Mouse (Mus musculus) ES-E14 (cell line): ENCODE data around the gene Dock2. TPM values are rescaled to one million over a fixed set of nuclear protein-coding genes. Genes with fewer than 3 reads are reported as not detected.

Experiments
- DNase-seq: peaks from one replicate; pipeline ENCODE4 v3.0.0-alpha.2; 2013; ENCODE audit warnings: low read depth, low spot score
- H3K27ac ChIP-seq: 2 replicates; pipeline ENCODE4 v1.5.1; 2012; ENCODE audit warnings: low read depth, mild to moderate bottlenecking, low read length, moderate library complexity, mixed read lengths; ENCODE audit not compliant: poor library complexity, insufficient read depth, severe bottlenecking
- H3K36me3 ChIP-seq: 2 replicates; pipeline ENCODE4 v1.6.1; 2012; ENCODE audit warnings: mild to moderate bottlenecking, low read length, moderate library complexity, mixed read lengths; ENCODE audit not compliant: control insufficient read depth, poor library complexity, insufficient read depth, severe bottlenecking
- H3K4me1 ChIP-seq, 2 experiments: fragments of 150-350 bp in 1 of 2; sonication (generic) in 1 of 2; 2 replicates each; pipeline ENCODE4 v1.6.1; 2012; ENCODE audit warnings: low read length in 2 of 2, mild to moderate bottlenecking in 1 of 2, mixed read lengths in 1 of 2; ENCODE audit not compliant: control insufficient read depth in 2 of 2, insufficient read depth in 2 of 2, poor library complexity in 1 of 2
- H3K4me3 ChIP-seq, 2 experiments: fragments of 150-350 bp in 1 of 2; sonication (generic) in 1 of 2; 2 replicates each; pipeline ENCODE4 v1.5.1; 2012; ENCODE audit warnings: low read length in 2 of 2, low read depth in 1 of 2, mild to moderate bottlenecking in 1 of 2, mixed read lengths in 1 of 2; ENCODE audit not compliant: insufficient read depth in 1 of 2, poor library complexity in 1 of 2, severe bottlenecking in 1 of 2
- H3K9ac ChIP-seq: 2 replicates; pipeline ENCODE4 v1.6.1; 2012; ENCODE audit warnings: low read depth, mild to moderate bottlenecking, low read length, mixed read lengths; ENCODE audit not compliant: poor library complexity, insufficient read depth, severe bottlenecking
- H3K9me3 ChIP-seq: fragments of 150-350 bp; sonication (generic); 2 replicates; pipeline ENCODE4 v1.6.1; 2012; ENCODE audit warnings: low read depth, mild to moderate bottlenecking, low read length; ENCODE audit not compliant: control insufficient read depth, insufficient read depth
- CHD2 ChIP-seq: IDR thresholded peaks from 2 replicates; pipeline ENCODE4 v1.6.1; 2014; ENCODE audit warnings: mild to moderate bottlenecking, low read depth, low read length, inconsistent platforms
- HCFC1 ChIP-seq: IDR thresholded peaks from 2 replicates; pipeline ENCODE4 v1.6.1; 2012; ENCODE audit warnings: low read length, inconsistent platforms, borderline replicate concordance; ENCODE audit not compliant: insufficient read depth
- MAFK ChIP-seq: IDR thresholded peaks from 2 replicates; pipeline ENCODE4 v1.6.1; 2014; ENCODE audit warnings: mild to moderate bottlenecking, low read depth, low read length, inconsistent platforms; ENCODE audit not compliant: insufficient read depth
- ZC3H11A ChIP-seq: IDR thresholded peaks from 2 replicates; pipeline ENCODE4 v1.6.1; 2012; ENCODE audit warnings: low read depth, mild to moderate bottlenecking, inconsistent platforms, low read length, borderline replicate concordance
- ZNF384 ChIP-seq: IDR thresholded peaks from 2 replicates; pipeline ENCODE4 v1.6.1; 2012; ENCODE audit warnings: low read depth, low read length, inconsistent platforms
- in situ Hi-C, 2 experiments: fragments of 600-800 bp; cut with MboI; formaldehyde crosslinking; loops; one replicate each; pipeline ENCODE4 v1.15.1; 2025; ENCODE audit warnings: low sequenced_read_pairs in 2 of 2, inconsistent platforms in 1 of 2; ENCODE audit not compliant: unreplicated experiment in 2 of 2
- total RNA-seq: library from RNA; depleted of rRNA; stranded (reverse); fragments of 300-350 nt; gene quantifications from 2 replicates; pipeline ENCODE4 v1.2.3, GENCODE M21; 2012

The Dock2 gene
- total RNA-seq, 1 experiment = 1.7 TPM

DNA sequence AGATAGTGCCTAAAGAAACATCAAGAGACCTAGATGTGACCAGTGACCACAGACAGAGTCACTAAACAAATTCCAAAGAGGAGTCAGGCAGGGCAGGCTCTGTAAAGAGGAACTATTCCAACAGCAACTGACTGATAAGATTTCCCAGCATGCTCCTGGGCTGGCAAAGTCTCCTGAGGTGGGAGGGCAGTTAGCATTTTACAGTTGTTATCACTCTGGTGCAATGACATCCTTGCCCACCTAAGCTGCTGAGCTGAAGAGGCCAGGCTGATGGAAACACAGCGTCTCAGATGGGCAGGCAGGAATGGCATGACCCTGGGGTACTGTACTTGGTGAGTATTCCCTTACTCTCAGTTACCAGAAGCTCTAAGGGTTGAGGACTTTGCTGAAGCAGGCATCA lies 484.1 kb downstream of the Dock2 start:
- no peak for DNase-seq
- Histone ChIP-seq H3K4me3 (no peak overlapping the region), H3K9ac (no peak overlapping the region), H3K36me3 (no peaks in the 10 kb centered on the region), H3K9me3 (no peaks in the 10 kb centered on the region), H3K27ac (no peak overlapping the region), H3K4me1 (peaks cover 0 to 11% of the 10 kb centered on the region in 2 experiments; a peak in 2 of 4 replicates)
- in situ Hi-C loops = no loop called here
- TF ChIP-seq MAFK (no peak), CHD2 (no peak), ZNF384 (no peak), HCFC1 (no peak), ZC3H11A (no peak)

DNA sequence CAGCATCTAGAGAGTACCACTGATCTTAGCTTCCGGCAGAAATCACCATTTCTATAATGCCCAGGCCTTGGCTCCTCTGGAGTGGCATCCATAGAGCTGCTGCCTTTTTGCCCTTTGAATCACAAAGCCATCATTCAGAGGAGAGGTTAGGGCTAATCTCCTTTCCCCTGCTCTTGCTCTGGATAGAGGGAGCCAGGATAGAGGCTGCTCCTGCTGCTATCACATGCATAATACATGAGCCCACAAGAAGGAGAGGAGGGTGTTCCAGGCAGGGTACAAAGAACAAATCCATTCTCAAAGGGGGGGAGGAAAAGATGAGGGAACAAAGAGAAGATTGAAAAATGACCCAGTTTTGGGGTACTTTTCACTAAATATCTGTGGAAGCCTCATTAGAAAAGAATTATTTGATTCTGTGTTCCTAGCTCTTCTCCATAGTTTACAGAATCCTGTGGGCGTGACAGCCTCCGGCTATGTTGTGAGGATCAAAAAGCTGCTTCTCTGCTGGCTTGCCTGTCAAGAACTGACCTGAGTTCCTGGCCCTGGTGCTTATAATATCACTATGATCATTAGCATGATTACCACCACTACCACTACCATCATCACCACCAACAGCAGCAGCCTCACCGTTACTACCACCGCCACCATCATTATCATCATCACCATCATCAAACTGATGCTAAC lies 485.9 kb downstream of the Dock2 start:
- no peaks in the 10 kb centered on the region for H3K36me3 ChIP-seq
- H3K27ac ChIP-seq = no peak overlapping the region
- H3K9me3 ChIP-seq = no peaks in the 10 kb centered on the region
- in situ Hi-C loops = no loop called here
- H3K4me1 ChIP-seq = peaks cover 0 to 7% of the 10 kb centered on the region in 2 experiments; a peak in 1 of 4 replicates
- no peak overlapping the region for H3K4me3 ChIP-seq
- DNase-seq = no peak
- H3K9ac ChIP-seq = no peak overlapping the region
- TF ChIP-seq HCFC1 (no peak), MAFK (no peak), CHD2 (no peak), ZNF384 (no peak), ZC3H11A (no peak)

- Histone ChIP-seq H3K27ac (no peak overlapping the region), H3K36me3 (no peaks in the 10 kb centered on the region), H3K4me1 (no peaks in the 10 kb centered on the region), H3K9ac (no peak overlapping the region), H3K9me3 (no peaks in the 10 kb centered on the region), H3K4me3 (no peak overlapping the region)
- TF ChIP-seq ZNF384 (no peak), ZC3H11A (no peak), MAFK (no peak), HCFC1 (no peak), CHD2 (no peak)
- no peak for DNase-seq
- in situ Hi-C loops = no loop called here
Observed at GRCm38 (mm10) chr11:34291304-34291703, 492.4 kb downstream of the Dock2 start.

GRCm38 (mm10) chr11:34290708-34291107 lies 493.0 kb downstream of the Dock2 start:
- no peaks in the 10 kb centered on the region for H3K9me3 ChIP-seq
- in situ Hi-C loops = no loop called here

More at GRCm38 (mm10) chr11:34290708-34291107, 493.0 kb downstream of the Dock2 start:
- H3K4me1 ChIP-seq = no peaks in the 10 kb centered on the region
- no peak for DNase-seq
- no peaks in the 10 kb centered on the region for H3K36me3 ChIP-seq
- TF ChIP-seq HCFC1 = no peak
- no peak for TF ChIP-seq ZC3H11A
- TF ChIP-seq CHD2 = no peak
- TF ChIP-seq MAFK = no peak
- no peak for TF ChIP-seq ZNF384
- no peak overlapping the region for H3K27ac ChIP-seq
- no peak overlapping the region for H3K4me3 ChIP-seq
- H3K9ac ChIP-seq = no peak overlapping the region
